Mouse (Mus musculus) kidney, adult 2 months (tissue): Measurements from ENCODE around the gene Lmntd1.

ENCODE experiments used
- CTCF ChIP-seq: fragments of 200-500 bp; conservative IDR thresholded peaks from 2 replicates; pipeline ENCODE4 v1.5.1; 2011; ENCODE audit warnings: low read depth, mild to moderate bottlenecking, control low read depth, low read length, moderate library complexity, mixed read lengths; ENCODE audit not compliant: insufficient read depth, insufficient read length
- POLR2A ChIP-seq: fragments of 200-500 bp; IDR thresholded peaks from one replicate; pipeline ENCODE4 v1.6.1; 2011; ENCODE audit warnings: low read depth, low read length, control low read depth

- TF ChIP-seq CTCF (0 out of 2 replicates have a peak, but pooled peaks have one; percentile 17), POLR2A (no peak)
Observed at GRCm38 (mm10) chr6:145359470-145360430, 254.4 kb downstream of the Lmntd1 start.
